Mouse (Mus musculus): ENCODE measurements around the gene Synj2bp. TPM values are rescaled to one million over a fixed set of nuclear protein-coding genes. Genes with fewer than 3 reads are reported as not detected.
A peak's percentile ranks its signal among the peaks of the same experiment; 100 is the strongest.
"Not testable (repeated sequence)": the region's sequence is repeated elsewhere in the genome, so short reads cannot be mapped to it uniquely, and the experiment has no call there.

Synj2bp gene
- total RNA-seq (2022) = 10 to 100 TPM; 29.3 to 38.4 (median 35.3) TPM

- DNase-seq = peak; percentile 81
These were observed at the start of gene Synj2bp, which contains the start of gene Gm20498 for GRCm38 (mm10) chr12:81532316-81533028. Synj2bp (minus strand) TSS chr12:81532911. Gm20498 (minus strand) TSS chr12:81532905.

- DNase-seq = no peak
These were observed 35.7 kb upstream of the Synj2bp start, which contains the start of gene Adam21 for GRCm38 (mm10) chr12:81568374-81568773. Adam21 (minus strand) TSS chr12:81568474.

GRCm38 (mm10) chr12:81567931-81568330 is 35.2 kb upstream of the Synj2bp start:
- DNase-seq = no peak

GRCm38 (mm10) chr12:81564173-81564572 is 31.5 kb upstream of the Synj2bp start:
- DNase-seq = no peak

GRCm38 (mm10) chr12:81549286-81549685 is 16.6 kb upstream of the Synj2bp start:
- DNase-seq = no peak

GRCm38 (mm10) chr12:81547163-81547562 is 14.5 kb upstream of the Synj2bp start:
- DNase-seq = no peak

GRCm38 (mm10) chr12:81533029-81533419 is 313 bp upstream of the Synj2bp start:
- DNase-seq = no peak

GRCm38 (mm10) chr12:81530587-81530986 is 2.1 kb downstream of the Synj2bp start:
- not testable (repeated sequence) for DNase-seq

GRCm38 (mm10) chr12:81496906-81497305 is 35.8 kb downstream of the Synj2bp start:
- DNase-seq = not testable (repeated sequence)

- DNase-seq = no peak
These were observed 42.2 kb downstream of the Synj2bp start for GRCm38 (mm10) chr12:81490491-81490890.

- peak; percentile 2 for DNase-seq
These were observed 47.4 kb downstream of the Synj2bp start for GRCm38 (mm10) chr12:81485311-81485710.

- peak; percentile 82 for DNase-seq
These were observed 48.0 kb downstream of the Synj2bp start, which contains the start of gene Cox16 for GRCm38 (mm10) chr12:81484727-81485191. Cox16 (minus strand) TSS chr12:81485127.

GRCm38 (mm10) chr12:81484212-81484611 is 48.5 kb downstream of the Synj2bp start:
- DNase-seq = no peak

- no peak for DNase-seq
These were observed 49.1 kb downstream of the Synj2bp start for GRCm38 (mm10) chr12:81483656-81484055.

- not testable (repeated sequence) for DNase-seq
These were observed 73.7 kb downstream of the Synj2bp start for GRCm38 (mm10) chr12:81459051-81459450.

Other genes starting within 250 kb of the Synj2bp start
- 1 to 10 TPM; 1.1 to 2.2 (median 1.9) TPM for gene Slc8a3, start 199.7 kb downstream of the Synj2bp start, total RNA-seq (2022)
- 1 to 10 TPM; 1.1 to 6.0 (median 3.1) TPM for gene Gm4787, start 153.4 kb downstream of the Synj2bp start, total RNA-seq (2022)
- 1 to 10 TPM; 1.8 to 6.3 (median 2.9) TPM for gene Adam4, start 111.0 kb downstream of the Synj2bp start, total RNA-seq (2022)
- gene Cox16, start 47.8 kb downstream of the Synj2bp start, total RNA-seq (2022) = 100 to 1,000 TPM in 1 of 4 experiments, 10 to 100 TPM in 3; 77.2 to 106 (median 91.9) TPM
- gene Gm20498, start within 50 bp of the Synj2bp start, total RNA-seq (2022) = 10 to 100 TPM; 35.1 to 44.2 (median 39.5) TPM
- under 1 TPM in 2 of 4 experiments, not detected in 2; 0.09 to 0.43 TPM for gene Adam21, start 35.6 kb upstream of the Synj2bp start, total RNA-seq (2022)
- 10 to 100 TPM; 22.6 to 36.4 (median 30.0) TPM for gene Med6, start 62.1 kb upstream of the Synj2bp start, total RNA-seq (2022)
- gene Ttc9, start 98.3 kb upstream of the Synj2bp start, total RNA-seq (2022) = 1 to 10 TPM; 3.3 to 4.7 (median 4.3) TPM
- 1 to 10 TPM; 1.6 to 9.7 (median 5.5) TPM for gene Map3k9, start 248.3 kb upstream of the Synj2bp start, total RNA-seq (2022)

Data from adrenal gland, adult 8-10 months (tissue).